Mouse (Mus musculus): Measurements from ENCODE around the gene Fam155a.
"Not testable (repeated sequence)": the region's sequence is repeated elsewhere in the genome, so short reads cannot be mapped to it uniquely, and the experiment has no call there.

Fam155a gene

GRCm38 (mm10) chr8:9398606-9399263, 372.2 kb downstream of the Fam155a start:
- DNase-seq (ENCODE audit: low spot score): no peak

GRCm38 (mm10) chr8:9398040-9398439, 372.9 kb downstream of the Fam155a start:
- DNase-seq (ENCODE audit: low spot score): peak; percentile 11

- DNase-seq (ENCODE audit: low spot score): no peak
Observed at GRCm38 (mm10) chr8:9394670-9395069, 376.3 kb downstream of the Fam155a start.

- DNase-seq (ENCODE audit: low spot score): no peak
Observed at GRCm38 (mm10) chr8:9393246-9393645, 377.7 kb downstream of the Fam155a start.

- DNase-seq (ENCODE audit: low spot score): not testable (repeated sequence)
Observed at GRCm38 (mm10) chr8:9390229-9390628, 380.7 kb downstream of the Fam155a start.

GRCm38 (mm10) chr8:9369201-9369600, 401.8 kb downstream of the Fam155a start:
- DNase-seq (ENCODE audit: low spot score): no peak

GRCm38 (mm10) chr8:9367721-9368120, 403.2 kb downstream of the Fam155a start:
- DNase-seq (ENCODE audit: low spot score): no peak

GRCm38 (mm10) chr8:9365381-9365780, 405.6 kb downstream of the Fam155a start:
- no peak for DNase-seq (ENCODE audit: low spot score)

GRCm38 (mm10) chr8:9348523-9349135, 422.3 kb downstream of the Fam155a start:
- no peak for DNase-seq (ENCODE audit: low spot score)

- DNase-seq (ENCODE audit: low spot score): no peak
Observed at GRCm38 (mm10) chr8:9347163-9347562, 423.8 kb downstream of the Fam155a start.

GRCm38 (mm10) chr8:9344136-9344535, 426.8 kb downstream of the Fam155a start:
- DNase-seq (ENCODE audit: low spot score): no peak

GRCm38 (mm10) chr8:9342998-9343397, 428.0 kb downstream of the Fam155a start:
- DNase-seq (ENCODE audit: low spot score): no peak

- no peak for DNase-seq (ENCODE audit: low spot score)
Observed at GRCm38 (mm10) chr8:9342593-9342992, 428.4 kb downstream of the Fam155a start.

GRCm38 (mm10) chr8:9337905-9338304, 433.1 kb downstream of the Fam155a start:
- no peak for DNase-seq (ENCODE audit: low spot score)

- no peak for DNase-seq (ENCODE audit: low spot score)
Observed at GRCm38 (mm10) chr8:9335933-9336303, 435.0 kb downstream of the Fam155a start.

- peak; percentile 7 for DNase-seq (ENCODE audit: low spot score)
Observed at GRCm38 (mm10) chr8:9335285-9335932, 435.6 kb downstream of the Fam155a start.

- no peak for DNase-seq (ENCODE audit: low spot score)
Observed at GRCm38 (mm10) chr8:9332766-9333165, 438.2 kb downstream of the Fam155a start.

- DNase-seq (ENCODE audit: low spot score): peak; percentile 4
Observed at GRCm38 (mm10) chr8:9309456-9309855, 461.5 kb downstream of the Fam155a start.

GRCm38 (mm10) chr8:9303526-9304135, 467.3 kb downstream of the Fam155a start:
- DNase-seq (ENCODE audit: low spot score): no peak

GRCm38 (mm10) chr8:9295046-9295445, 475.9 kb downstream of the Fam155a start:
- no peak for DNase-seq (ENCODE audit: low spot score)

GRCm38 (mm10) chr8:9292532-9292931, 478.4 kb downstream of the Fam155a start:
- DNase-seq (ENCODE audit: low spot score): no peak

- DNase-seq (ENCODE audit: low spot score): no peak
Observed at GRCm38 (mm10) chr8:9288015-9288729, 482.8 kb downstream of the Fam155a start.

Data from testis, postnatal 14 days (tissue).